Mouse (Mus musculus) spleen, embryonic (tissue): ENCODE measurements around the gene Cacna1s.

ENCODE experiments used
- CTCF ChIA-PET: fragments of 350-600 bp; sonication (Branson Sonifier 250); formaldehyde crosslinking; loops from one replicate; lab custom pipeline; 2022; lab: Charles Lee

Gene Cacna1s

DNA sequence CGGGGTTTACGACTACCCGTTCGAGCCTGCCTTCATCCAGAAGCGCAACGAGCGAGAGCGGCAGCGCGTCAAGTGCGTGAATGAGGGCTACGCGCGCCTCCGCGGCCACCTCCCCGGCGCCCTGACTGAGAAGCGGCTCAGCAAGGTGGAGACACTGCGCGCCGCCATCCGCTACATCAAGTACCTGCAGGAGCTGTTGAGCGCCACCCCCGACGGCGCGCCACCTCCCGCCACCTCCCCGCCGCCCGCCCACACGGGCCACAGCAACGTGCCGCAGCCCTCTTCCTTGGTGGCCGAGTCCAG is 1.6 kb upstream of the Cacna1s start:
- CTCF ChIA-PET = no interaction called here

DNA sequence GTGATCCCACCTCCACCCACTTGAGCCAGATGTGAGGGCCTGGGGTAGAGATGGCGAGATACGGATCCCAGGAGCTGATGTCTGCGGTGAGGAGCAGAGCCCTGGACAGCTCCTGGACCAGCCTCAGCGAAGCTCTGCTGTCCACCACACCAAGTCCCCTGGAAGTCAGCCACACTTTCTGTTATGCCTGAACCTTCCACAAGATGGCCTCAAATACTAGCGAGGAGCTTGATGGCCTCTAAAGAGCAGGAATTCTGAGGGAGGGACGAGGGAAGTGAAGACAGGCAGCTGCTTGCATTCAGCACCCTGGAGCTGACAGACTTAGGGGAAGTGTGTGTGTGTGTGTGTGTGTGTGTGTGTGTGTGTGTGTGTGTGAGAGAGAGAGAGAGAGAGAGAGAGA is 1.1 kb upstream of the Cacna1s start:
- CTCF ChIA-PET = no interaction called here

DNA sequence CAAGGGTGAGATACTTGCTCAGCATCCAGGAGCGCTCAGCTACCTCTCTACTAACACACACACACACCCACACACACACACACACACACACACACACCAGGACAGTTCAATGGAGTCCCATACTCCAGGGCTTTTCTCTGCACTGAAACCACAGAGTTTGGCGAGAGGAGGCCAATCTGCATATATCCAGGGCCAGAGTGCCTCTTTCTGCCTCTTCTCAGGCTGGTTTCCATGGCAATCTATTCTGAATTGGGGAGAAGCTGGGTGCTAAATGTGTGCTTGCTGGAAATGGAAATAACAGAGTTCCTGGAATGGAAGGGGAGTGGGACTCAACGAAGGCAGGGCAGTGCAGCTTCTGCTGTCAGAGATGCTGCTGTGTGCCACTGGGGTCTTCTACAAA is 3.2 kb downstream of the Cacna1s start:
- CTCF ChIA-PET = interaction anchor here (0.7 kb wide), 1 partner anchor 22 kb away, joined by 4 read pairs; no protein-coding TSS in a partner anchor

DNA sequence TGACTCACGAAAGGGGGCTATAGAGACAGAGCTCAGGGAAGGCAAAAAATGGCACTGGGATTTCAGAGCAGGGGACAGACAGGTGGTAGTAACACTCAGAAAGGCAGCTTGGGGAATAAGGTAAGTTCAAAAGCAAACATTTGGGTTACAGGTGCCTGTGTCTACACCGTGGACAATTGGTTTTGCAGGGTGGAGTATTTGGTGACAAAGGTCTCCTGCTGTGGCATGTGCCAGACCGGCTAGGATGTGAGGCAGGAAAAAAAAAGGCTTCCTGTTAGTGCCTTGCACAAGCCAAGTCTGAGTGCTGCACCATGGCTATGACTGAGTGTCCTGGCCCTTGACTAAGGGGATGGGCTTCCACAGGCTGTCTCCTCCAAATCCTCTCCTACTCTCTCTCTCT is 6.0 kb downstream of the Cacna1s start:
- CTCF ChIA-PET = no interaction called here

DNA sequence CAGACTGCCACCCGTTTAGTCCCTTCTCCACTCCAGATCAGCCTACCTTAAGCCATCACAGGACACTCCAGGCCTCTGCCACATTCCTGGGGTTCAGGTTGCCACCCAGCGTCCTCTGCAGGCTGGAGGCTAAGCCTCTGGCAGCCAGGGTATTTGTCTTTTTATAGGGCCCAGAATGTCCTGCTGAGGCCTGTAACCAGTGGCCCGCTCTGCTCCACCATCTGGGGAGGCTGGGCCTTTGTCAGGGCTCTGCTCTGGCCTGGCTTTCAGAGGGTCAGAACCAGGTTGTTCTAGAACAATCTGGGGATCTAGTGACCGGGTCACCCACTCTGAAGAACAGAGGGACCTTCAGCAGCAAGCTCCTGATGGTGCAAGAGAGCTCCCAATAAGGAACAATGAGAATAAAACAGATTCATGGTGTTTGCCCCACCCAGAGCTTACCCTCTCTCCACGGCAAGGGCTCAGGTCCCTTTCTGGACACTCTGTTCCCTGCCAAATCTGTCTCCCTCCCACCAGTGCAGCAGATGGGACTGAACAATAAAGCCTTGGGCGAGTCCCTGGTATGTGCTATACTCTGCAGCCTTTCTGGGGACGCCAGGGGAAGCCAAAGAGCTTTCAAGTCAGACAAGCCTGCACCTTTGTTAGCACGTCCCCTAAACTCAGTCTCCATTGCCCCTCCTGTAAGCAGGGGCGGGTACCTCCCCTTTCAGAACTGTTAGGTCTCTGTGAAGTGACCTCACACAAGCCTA is 8.7 kb downstream of the Cacna1s start:
- CTCF ChIA-PET = no interaction called here

DNA sequence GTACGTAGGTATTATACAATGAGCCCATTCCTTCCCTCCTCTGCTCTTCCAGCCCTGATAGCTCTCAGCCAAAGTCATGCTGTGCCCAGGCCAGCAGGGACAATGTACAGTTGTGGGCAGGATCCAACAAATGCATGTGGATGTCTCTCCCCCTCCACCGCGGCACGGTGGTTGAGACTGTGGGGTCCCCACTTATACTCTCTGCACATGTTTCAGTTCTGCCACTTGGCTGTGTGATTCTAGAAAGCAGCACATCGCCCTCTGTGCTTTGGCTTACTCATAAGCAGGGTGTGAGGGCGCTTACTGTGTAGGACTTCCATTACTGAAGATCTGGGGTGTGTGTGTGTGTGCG is 9.2 kb downstream of the Cacna1s start:
- CTCF ChIA-PET = no interaction called here

DNA sequence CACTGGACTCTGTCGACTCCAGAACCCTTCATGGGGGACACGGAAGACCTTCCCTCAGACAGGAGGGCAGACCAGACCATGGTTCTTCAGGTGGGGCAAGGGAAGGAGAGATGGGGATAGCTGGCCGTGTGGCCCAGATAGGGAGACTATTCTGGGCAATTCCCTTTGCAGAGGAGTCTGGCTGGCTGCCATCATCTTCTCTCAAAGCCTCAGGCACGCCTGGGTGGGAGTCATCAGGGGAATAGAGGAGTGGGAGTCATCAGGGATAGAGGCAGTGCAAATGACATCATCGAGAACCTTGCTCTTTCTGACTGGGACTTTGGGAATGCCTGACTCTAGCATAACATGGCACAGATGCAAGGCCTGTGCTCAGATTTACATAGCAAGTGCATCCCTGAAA is 11.4 kb downstream of the Cacna1s start:
- CTCF ChIA-PET = no interaction called here

DNA sequence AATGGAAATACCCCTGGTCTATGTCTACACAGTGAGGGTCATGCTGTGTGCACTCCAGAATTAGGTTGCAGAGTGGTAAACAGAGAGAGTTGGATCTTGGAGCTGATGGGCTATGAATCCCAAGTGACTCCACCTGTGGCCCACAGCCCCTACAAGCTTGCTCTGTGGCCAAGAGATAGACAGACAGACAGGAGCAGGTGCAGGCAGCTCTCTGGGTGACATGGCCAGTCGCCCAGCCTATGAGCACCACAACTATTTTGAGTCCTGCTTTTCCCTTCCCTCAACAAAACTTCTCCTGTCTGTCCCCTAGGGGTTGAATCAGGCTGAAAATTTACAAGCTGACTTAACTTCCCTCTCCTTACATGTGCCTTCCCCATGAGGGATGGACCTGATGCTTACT is 14.1 kb downstream of the Cacna1s start:
- CTCF ChIA-PET = no interaction called here

DNA sequence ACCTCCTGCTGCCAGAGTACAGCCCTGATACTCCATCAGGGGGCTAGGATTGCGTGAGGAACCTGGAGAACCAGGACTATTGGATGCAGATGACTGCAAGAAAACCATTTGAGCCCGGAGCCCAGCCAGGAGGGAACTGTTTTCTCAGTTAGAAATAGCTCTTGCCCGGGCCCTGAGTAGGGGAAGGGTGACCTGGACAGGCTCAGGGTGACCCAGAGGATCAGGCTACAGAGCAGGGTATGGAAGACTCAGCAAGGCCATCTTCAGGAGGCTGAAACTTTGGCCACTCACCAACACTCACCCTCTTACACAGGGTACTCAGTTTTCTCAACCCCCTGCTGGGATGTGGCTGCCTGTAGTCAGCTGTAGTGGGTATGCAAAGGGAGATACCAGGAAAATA is 15.0 kb downstream of the Cacna1s start:
- CTCF ChIA-PET = no interaction called here

DNA sequence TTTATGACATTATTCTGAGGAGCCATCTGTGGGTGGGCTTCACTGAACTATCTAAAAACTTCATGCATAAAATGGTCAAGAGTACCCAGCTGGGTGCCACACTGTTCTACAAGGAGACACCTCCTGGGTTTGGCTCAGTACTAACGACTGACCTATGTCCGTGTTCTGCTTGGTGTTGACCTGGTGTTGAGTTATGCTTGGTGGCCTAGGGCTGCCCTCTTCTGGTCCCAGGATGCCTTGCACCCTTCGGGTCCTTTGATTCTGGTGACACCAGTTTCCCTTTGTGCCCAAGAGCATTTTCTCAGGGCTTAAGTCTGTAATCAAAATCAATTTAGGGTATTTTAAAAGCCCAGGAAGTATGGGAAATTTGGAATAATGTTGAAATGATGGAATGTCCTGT is 23.5 kb downstream of the Cacna1s start:
- CTCF ChIA-PET = no interaction called here

DNA sequence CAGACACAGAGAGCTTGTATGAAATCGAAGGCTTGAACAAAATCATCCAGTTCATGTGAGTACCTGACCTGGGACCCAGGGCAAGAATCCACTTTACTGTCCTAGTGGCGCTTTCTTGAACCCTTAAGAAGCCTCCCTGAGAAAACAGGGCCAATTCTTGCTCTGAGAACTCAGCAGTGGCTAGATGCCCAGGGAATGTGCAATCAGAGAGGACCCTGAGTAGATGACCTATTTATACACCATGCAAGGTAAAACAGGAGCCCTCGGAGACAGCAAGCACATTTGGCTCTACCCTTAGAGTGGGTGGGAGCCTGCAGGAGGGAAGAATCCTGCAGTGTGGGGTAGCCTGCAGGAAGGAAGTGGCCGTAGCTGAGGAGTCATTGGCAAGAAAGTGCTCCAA is 25.1 kb downstream of the Cacna1s start:
- CTCF ChIA-PET = interaction anchor here (0.6 to 0.7 kb wide), 2 partner anchors 22 to 497 kb away, joined by 3 to 4 read pairs; no protein-coding TSS in a partner anchor

DNA sequence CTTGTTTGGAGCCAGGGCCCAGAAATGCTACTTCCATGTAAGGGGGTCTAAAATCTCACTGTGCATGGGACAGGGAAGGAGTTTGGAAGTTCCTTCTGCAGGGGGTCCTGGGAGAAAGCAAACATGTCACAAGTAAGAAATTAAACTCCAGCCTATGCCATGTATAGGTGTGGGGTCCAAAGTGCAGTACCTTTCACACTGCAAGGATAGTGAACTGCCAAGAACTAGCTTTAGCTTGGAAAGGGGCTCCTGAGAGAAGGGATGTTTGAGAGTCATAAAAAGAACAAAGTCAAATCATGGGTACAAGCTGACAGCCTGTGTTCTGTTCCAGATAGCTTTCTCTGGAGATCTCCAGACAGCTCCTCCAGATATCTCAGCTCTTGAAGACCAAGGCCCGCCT is 28.6 kb downstream of the Cacna1s start:
- CTCF ChIA-PET = no interaction called here

DNA sequence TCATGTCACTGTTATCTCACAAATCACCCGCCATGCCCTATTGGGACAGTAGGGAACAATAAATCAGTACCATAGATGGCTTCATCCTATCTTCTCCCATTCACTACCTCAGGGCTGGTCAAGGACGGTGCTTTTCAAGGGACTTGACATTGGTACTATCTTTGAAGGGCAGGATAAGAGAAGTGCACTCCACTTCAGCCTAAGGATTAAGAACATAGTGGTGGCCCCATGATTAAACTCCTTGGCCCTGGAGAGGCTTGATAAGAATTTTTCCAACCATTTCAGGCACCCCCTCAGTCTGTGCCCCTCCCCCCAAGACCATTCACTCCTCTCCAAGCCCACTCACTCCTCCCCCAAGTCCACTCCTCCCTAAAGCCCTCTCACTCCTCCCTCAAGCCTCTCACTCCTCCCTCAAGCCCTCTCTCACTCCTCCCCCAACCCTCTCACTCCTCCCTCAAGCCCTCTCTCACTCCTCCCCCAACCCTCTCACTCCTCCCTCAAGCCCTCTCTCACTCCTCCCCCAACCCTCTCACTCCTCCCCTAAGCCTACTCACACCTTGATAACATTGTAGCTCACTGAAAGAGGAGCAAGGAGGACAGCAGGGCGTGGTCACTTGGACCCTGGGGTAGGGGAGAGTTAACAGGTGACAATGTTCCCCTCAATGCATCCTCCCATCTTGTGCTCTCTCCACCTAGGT is 33.6 kb downstream of the Cacna1s start:
- CTCF ChIA-PET = no interaction called here

DNA sequence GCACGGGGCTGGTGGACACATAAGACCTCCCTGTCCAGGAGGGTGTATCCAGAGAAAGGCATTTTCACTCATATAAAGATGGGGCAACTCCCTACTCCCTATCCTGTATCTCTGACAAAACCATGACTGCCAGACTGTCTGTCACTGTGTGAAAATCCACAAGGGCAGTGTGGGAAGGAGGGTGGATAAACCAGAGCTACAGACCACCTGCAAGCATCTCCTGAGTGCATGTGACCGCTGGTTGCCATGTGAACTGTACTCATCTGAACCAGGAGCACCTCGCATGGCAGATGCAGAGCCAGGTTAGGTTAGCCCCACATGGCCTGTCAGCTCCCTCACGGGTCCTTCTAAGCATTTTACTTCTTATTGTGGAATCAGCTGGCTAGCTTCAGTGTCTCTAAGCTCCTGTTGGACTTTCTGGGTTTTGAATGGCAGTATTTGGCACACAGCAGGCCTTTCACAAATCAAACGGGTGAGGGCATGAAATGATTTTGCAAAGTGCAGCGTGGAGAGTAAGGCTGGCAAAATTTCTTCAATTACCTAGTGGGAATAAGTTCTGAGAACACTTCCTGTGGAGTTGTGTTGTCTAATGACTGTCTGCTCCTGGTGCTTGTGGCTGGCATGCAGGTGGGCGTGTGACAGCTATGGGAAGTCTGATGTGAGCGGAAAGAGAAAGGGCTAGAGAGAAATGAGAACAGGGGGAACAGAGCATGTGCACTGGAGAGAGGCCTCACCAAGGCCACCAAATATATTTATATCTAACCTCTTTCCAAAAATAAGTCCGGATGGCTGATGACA is 37.0 kb downstream of the Cacna1s start:
- CTCF ChIA-PET = no interaction called here

DNA sequence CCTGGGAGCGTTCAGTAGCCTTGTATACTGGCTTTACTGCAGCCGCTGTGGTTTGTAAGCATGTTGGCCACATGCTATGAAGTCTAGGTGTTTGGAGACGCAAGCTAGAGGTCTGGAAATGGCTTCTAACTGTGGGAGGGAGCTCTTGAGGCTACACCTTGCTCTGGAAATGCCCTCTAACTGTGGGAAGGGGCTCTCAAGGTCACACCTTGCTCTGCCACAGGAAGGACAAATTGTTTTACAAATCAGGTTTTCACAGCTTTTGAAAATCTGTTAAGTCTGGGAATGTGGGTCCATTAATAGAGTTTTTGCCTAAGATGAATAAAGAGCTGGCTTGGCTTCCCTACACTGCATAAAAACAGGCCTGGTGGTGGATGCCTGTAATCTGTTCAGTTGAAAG is 41.2 kb downstream of the Cacna1s start:
- CTCF ChIA-PET = no interaction called here

DNA sequence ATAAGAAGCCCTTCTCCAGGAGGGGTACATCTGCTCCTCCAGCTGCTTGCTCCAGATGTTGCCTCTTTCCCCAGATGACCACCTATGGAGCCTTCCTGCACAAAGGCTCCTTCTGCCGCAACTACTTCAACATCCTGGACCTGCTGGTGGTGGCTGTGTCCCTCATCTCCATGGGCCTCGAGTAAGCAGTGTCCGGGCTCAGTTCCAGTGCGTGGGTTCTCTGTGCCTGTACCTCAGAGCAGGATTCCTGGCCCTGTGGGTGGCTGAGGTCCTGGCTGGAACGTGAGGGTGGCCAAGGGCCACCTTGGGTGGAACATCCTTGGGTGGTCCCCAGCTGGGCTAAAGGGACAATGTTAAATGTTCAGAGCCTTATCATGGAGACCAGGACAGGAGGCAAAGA is 42.3 kb downstream of the Cacna1s start:
- CTCF ChIA-PET = no interaction called here

DNA sequence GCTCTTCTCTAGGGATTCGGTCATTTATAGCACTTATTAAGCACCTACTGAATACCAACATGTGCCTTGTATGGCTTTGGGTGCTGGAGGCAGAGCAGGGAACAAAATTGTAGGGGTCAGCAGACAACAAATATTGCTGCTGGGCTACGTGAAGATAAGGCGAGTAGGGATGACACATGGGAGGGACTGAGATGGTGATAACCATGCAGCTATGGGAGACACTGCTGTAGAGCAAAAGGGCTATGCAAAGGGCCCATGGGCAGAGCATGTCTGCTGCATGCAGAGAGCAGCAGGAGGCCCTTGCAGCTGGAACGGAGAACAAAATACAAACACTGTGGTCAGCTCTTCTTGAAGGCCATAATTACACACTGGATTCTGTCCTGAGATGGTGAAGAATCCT is 49.5 kb downstream of the Cacna1s start:
- CTCF ChIA-PET = interaction anchor here (0.7 kb wide), 1 partner anchor 11 kb away, joined by 3 read pairs; no protein-coding TSS in a partner anchor

DNA sequence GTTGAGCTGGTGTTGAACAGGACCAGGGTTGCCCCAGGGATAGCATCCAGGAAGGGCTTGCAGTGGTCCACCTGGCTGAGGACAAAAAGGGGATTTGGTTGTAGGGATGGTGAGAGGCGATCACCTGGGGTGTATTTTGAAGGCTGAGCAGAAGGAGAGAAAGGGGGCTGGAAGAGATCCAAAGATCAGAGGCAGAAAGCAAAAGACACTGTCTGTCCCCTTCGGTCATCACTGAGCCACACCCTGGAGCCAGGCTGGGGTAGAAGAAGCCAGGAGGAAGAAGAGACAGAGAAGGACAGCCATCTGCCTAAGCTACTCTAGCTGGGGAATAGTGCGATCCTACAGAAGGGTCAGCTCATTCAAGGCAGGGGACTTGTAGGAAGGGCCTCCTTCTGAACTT is 50.0 kb downstream of the Cacna1s start:
- CTCF ChIA-PET = interaction anchor here (0.7 kb wide), 1 partner anchor 10 kb away, joined by 3 read pairs; no protein-coding TSS in a partner anchor

DNA sequence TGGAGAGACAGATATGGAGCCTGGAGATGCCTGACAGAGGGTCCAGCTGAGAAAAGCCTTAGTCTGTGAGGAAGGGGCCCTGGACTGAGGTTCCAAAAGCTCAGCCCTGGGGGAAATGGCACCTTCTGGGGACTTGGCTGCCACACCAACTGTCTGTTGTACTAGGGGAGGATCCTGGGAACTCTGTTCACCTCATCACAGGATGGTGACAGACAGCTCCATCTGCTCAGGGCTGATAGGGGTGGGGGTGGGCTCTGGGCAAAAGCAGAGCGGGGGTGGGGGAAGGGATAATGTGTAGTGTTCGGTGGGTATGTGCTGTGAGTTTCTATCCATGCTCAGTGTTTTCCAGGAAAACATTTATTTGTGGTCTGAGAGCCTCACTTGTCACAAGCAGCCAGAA is 50.4 kb downstream of the Cacna1s start:
- CTCF ChIA-PET = interaction anchor here (0.7 kb wide), 1 partner anchor 10 kb away, joined by 3 read pairs; no protein-coding TSS in a partner anchor

DNA sequence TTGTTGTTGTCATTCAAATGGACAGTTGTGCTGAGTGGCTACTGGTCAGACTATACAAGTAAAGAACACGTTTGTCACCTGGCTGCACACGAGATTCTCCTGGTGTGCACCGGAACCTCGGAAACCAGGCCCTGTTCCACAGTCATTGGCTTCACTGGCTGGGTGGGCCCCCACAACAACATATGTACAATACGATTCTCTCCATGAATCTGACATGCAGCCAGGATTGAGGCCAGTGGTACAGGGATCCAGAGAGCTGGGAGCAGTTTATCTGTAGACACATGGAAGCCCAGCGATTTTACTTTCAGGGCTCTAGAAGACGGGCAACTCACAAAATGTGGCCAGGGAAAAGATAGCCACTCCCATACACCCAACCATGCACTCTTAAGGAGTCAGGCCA is 51.1 kb downstream of the Cacna1s start:
- CTCF ChIA-PET = interaction anchor here (0.8 kb wide), 1 partner anchor 72 kb away, joined by 8 read pairs; no protein-coding TSS in a partner anchor

DNA sequence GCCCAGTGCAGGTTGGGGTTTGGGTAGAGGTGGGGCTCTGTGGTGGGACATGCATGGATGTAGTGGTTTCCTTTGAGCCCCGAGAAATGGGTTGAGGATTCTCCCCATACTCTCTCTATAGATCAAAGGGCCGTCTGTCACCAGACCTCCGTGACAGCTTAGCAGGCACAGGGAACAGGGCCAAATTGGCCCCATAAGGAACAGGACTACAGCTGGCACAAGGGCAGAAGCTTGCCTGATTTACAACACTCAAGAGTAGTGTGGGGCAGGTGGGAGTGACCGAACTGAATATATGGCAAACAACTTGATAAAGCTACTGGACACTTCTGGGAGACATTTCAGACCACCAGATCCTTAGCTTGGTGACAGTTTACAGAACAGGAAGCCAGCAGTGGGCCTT is 52.2 kb downstream of the Cacna1s start:
- CTCF ChIA-PET = no interaction called here

DNA sequence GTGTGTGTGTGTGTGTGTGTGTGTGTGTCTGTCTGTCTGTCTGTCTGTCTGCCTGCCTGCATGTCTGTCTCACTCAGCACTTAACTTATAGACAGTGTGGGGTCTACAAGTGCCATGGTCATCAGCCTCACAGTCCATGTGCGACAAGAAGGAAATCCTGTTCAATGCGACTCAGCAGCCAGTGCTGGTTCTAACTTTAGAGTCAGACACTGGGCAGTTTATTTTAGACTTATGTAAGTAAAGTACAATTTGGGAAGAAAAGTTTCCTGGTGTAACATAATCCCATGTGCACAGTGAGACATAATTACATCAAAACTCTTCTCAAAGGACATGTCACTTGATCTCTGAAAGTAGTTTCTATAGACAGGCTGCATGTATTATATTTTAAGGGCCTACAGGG is 56.9 kb downstream of the Cacna1s start:
- CTCF ChIA-PET = no interaction called here
